Mouse (Mus musculus) G1E-ER4 (cell line): ENCODE data around the gene Gm12258. TPM values are rescaled to one million over a fixed set of nuclear protein-coding genes. Genes with fewer than 3 reads are reported as not detected.
"Not testable (repeated sequence)": the region's sequence is repeated elsewhere in the genome, so short reads cannot be mapped to it uniquely, and the experiment has no call there.

ENCODE experiments used
- GATA1 ChIP-seq: IDR thresholded peaks from one replicate; pipeline ENCODE4 v1.8.0; 2012; ENCODE audit warnings: low read length, inconsistent platforms
- polyA plus RNA-seq: library from polyadenylated mRNA; stranded (reverse); fragments of >175 nt; gene quantifications from 2 replicates; pipeline ENCODE4 v1.2.3, GENCODE M21; 2012

Gene Gm12258
- polyA plus RNA-seq: 0.12 and 0.42 TPM in 2 replicates

GRCm38 (mm10) chr11:58846919-58847461 lies at the start of gene Gm12258:
TSS of gene Gm12258 (plus strand) at chr11:58847158.
- no peak for TF ChIP-seq GATA1

GRCm38 (mm10) chr11:58799747-58800146 lies 47.2 kb upstream of the Gm12258 start:
- no peak for TF ChIP-seq GATA1

DNA sequence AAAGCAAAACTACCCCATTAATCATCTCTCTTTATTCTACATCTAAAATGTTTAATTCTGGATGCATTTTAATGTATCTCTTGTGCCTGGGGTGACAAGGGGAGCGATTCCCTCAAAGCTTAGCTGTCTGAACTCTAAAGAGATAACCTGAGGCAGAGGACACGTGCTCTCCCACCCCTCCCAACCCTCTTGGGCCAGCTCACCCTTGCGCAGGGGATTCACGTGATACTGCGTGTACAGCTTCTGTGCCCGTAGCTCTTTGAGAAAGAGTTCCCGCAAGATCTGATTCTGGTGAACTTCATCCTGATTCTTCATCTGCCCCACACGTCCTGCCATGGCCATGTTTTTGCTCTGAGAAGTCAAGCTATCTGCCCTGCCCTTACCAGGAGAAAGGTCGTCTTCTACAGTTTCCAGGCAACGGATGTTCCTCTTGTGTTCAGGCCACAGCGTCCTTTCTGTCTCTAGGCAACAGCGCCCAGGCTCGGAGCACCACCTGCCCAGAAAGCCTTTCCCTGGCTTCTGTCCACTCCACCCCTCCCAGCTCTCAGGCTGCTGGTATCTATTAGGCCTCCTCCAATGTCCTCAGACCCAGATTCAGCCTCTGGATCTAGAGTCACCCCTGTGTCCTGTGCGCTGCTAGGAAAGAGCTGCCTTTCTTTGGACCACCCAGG lies 45.3 kb upstream of the Gm12258 start, which contains the start of gene Fam183b:
Fam183b (minus strand) TSS at position 403 of the 671 bp plus-strand sequence.
- no peak for TF ChIP-seq GATA1

DNA sequence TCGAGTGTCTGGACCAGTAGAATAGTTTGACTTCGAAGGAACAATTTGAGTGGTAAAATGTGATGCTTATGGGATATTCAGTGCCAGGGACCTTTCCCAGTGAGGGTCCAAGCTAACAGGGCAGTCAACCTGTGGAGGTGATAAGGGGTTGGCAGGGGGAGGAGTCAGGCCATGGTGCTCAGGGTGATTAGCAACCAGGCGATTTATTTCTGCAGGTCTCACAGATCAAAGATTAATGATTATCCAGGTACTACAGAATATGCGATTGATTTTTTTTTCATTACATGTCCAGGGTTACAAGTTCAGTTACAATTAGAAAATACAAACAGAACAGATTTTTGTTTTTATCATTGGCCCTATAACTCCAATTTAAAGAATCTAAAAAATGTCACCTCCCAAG lies 43.1 kb upstream of the Gm12258 start:
- TF ChIP-seq GATA1: no peak

DNA sequence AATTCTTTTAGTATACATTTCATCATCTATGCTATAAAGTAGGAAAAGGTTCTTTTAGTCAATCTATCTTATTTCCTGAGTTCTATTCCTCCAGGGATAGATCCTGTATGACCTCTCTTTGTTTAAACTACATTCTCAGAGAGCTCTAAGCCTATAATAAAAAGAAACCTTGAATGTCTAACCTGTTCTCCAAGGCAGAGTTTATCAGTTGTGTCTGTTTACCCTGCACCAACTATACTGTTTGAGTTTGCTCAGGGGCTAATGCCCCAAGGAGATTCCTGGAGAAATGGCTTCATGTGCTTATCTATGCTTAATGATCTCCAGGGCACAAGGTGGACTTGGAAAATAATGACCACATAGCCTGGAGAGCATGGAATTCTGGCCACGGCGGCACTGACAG lies 42.6 kb upstream of the Gm12258 start:
- no peak for TF ChIP-seq GATA1

GRCm38 (mm10) chr11:58812001-58812400 lies 35.0 kb upstream of the Gm12258 start:
- TF ChIP-seq GATA1: no peak

DNA sequence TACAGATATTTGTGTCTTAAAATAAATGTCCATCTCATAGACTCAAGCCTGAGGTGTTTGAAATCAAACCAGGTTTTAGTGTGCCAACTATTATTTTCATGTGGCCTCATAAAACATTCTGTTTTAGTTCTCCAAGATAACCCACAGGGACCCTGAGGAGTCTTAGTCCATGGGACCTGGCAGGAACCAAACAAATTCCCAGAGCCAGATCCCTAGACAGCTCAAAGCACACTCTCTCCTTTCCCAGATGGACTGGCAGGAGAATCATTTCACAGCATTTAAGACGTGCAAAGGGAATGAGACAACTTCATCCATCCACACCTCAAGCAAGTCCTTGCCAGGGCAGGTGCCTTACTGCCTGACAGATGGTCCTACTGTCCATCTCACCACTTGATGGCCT lies 32.3 kb upstream of the Gm12258 start, which contains the start of gene Olfr313:
Olfr313 (plus strand) TSS at position 301 of the 400 bp plus-strand sequence.
- not testable (repeated sequence) for TF ChIP-seq GATA1

DNA sequence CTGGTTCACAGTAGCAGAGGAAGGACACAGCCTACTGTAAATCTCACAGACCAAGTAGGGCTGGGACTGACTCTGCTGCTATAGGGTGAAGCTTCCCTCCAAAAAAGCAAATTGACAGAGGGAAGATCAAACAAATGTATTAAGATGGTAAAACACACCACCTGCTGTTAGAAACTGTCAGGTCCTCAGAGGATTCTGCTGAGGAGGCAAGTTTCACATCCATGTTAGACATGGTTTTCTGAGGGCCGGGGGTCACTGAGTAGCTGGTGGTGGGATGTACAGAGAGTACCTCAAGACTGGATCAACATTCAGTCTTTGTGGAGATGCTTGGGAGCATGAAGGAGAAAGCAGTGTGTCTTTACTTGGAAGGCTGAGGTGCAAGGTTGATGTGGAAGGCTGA lies 31.3 kb upstream of the Gm12258 start:
- no peak for TF ChIP-seq GATA1

GRCm38 (mm10) chr11:58828937-58829336 lies 18.0 kb upstream of the Gm12258 start, which contains the start of gene Olfr312:
TSS of gene Olfr312 (plus strand) at chr11:58829237.
- not testable (repeated sequence) for TF ChIP-seq GATA1

GRCm38 (mm10) chr11:58829764-58830163 lies 17.2 kb upstream of the Gm12258 start:
- no peak for TF ChIP-seq GATA1

DNA sequence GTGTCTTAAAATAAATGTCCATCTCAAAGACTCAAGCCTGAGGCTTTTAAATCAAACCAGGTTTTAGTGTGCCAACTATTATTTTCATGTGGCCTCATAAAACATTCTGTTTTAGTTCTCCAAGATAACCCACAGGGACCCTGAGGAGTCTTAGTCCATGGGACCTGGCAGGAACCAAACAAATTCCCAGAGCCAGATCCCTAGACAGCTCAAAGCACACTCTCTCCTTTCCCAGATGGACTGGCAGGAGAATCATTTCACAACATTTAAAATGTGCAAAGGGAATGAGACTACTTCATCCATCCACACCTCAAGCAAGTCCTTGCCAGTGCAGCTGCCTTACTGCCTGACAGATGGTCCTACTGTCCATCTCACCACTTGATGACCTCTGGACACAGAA lies 8.0 kb upstream of the Gm12258 start, which contains the start of gene Olfr311:
Olfr311 (plus strand) TSS at position 301 of the 400 bp plus-strand sequence.
- not testable (repeated sequence) for TF ChIP-seq GATA1

DNA sequence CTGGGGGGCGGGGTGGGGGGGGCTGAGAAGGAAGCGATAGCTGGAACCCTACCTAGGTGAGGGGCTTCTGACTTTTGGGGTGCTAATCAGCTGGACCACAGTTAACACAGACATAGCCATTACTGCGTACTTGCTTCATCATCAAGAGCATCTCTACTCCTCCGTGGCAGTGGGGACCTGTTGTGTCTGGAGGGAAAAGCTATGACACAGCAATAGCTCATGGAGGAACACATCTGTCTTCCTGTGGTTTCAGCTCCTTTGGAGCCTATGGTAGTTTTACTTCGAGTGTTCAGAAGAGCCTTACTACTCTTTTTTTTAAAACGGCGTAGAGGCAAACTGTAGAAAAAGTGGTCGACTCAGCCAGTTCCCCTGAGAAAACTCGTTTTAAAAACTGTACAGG lies 678 bp downstream of the Gm12258 start:
- no peak for TF ChIP-seq GATA1

DNA sequence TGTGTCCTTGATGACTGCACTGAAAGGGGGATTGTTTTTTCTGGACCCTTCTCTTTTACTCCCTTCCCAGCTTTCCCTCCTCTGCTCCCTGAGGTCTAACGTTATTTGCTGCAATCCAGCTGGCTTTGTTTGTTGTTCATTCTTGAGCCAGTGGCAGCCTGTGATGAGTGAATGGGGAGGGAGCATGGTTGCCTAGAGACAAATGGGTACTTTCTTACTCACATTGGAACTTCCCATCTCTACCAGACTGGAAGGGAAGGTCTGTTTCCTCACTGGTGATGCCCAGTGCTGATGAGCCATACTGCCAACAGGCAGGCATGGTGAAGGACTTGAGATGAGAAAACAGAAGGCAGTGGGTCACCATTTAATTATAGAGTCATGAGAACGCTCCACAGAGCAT lies 2.8 kb downstream of the Gm12258 start:
- no peak for TF ChIP-seq GATA1

GRCm38 (mm10) chr11:58860744-58861143 lies 13.8 kb downstream of the Gm12258 start:
- no peak for TF ChIP-seq GATA1

DNA sequence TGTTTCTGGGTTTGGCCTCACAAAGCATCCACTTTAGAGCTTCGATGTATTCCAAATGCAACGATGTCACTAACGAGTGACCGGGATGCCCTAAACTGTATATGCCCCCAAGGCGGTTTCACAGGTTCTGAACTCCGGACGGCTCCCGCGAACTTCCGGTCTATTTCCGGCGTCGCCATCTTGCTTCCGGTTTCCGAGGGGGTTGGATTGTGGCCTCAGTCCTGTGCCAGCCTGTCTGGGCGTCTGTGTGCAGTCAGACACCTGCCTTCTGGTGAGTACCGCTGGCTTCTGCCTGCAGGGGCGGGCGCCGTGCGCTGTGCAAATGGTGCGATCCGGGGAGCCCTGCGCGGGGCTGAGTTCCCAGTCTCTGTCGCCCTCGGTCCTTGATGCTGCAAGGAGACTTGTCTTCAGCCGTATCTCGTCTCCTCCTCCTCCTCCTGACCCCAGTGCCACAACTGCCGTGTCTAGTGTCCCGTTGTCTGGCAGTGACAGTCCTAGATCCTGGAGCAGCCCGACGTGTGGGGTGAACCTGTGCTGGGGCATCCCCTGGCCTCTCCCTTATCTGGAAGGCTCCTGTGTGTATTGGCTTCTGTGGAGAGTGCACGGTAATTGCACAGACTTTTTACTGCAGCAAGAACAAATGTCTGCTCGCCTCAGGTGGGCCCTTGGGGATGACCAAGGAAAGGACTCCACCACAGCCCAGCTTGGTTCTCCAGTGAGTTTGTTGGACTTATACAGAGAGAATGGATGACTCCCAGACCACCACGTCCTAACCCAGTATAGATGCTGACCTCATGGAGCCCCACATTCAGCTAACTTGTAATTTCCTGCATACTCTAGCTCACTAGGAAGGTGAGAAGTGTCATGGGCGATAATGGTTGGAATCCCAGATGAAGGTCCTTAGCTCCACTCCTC lies 20.3 kb downstream of the Gm12258 start, which contains the start of gene 2810021J22Rik:
2810021J22Rik (plus strand) TSS at position 178 of the 915 bp plus-strand sequence.
- no peak for TF ChIP-seq GATA1

GRCm38 (mm10) chr11:58867954-58868330 lies 21.0 kb downstream of the Gm12258 start:
- no peak for TF ChIP-seq GATA1
